Mouse (Mus musculus) cerebellum, adult 11-12 months (tissue): ENCODE measurements around the gene Atxn2.

Experiments used
- DNase-seq: peaks from one replicate; pipeline ENCODE4 v3.0.0; 2022

Atxn2 gene

DNA sequence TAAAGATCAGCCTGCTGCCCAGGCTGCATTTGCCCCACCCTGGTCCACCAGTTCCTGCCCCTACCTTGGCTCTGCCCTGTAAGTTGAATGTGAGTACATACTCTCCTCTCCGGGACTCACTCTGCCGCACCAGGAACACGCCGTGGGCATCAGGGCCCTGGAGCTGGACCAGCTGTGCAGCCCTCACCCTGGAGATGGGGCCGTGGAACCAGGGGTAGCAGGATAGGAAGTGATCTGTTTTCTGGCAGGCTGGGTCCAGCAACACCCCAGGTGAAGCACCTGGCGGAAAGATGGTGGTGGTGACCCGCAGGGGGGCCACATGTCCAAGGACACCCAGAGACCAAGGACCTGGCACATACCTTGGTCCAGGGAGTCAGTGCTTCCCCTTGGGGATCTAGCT, 107.3 kb downstream of the Atxn2 start:
- DNase-seq, result peak; percentile 46

- DNase-seq, result no peak
These were observed 107.7 kb downstream of the Atxn2 start for GRCm38 (mm10) chr5:121818862-121819261.

- no peak for DNase-seq
These were observed 108.4 kb downstream of the Atxn2 start for GRCm38 (mm10) chr5:121819559-121819958.

DNA sequence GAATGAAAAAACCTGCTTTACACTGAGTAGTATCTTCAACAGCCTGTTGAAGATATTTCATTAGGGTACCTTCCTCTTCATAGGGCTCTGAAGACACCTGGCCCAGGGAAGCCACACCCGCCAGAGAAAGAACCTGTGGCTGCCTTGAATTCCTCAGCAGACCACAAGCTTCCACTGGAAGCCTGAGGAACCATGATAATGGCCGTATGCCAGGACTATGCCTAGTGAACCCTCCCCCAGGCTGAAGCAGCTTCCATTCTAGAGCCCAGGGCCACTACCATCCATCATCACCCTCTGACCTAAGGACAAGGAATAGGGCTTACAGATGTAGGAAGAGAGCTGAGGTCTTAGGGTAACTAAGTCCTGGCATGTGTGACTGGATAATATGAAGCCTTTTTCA, 109.0 kb downstream of the Atxn2 start:
- peak; percentile 36 for DNase-seq

GRCm38 (mm10) chr5:121820657-121821056, 109.5 kb downstream of the Atxn2 start:
- no peak for DNase-seq

DNA sequence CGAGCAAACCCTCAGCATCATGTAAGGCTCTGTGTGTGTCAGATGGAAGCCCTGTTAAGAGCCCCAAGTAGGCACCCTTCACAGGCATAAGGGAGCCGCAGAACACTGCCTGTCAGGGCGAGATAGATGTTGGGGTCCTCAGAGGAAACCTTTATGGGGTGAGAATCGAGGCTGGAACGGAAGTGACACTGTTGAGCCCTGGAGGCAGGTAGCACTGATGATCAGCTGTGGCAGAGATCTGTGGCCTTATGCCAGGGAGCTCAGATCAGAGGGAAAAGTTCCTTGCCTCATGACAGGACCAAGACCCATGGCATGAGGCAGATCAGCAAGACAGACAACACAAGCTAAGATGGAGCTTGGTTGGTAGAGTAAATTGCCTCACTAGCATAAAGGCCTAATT, 110.0 kb downstream of the Atxn2 start:
- DNase-seq, result peak; percentile 42

DNA sequence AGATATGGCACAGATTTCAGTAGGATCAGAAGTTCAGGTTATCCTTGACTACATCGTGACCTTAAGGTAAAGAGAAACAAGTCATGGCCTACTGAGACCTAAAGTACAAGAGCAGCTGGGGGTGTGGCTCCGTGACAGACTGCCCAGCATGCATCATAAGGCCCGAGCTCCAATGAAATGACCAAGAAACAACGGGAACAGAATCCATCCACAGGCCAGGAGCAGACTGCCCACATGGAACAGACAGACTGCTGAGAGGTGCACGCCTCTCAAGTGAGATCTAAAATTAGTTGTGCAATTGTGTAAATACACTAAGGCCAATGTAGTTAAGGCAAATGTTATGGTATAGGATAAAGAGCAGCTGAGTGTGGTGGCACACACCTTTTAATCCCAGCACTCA, 110.4 kb downstream of the Atxn2 start:
- peak; percentile 54 for DNase-seq

DNA sequence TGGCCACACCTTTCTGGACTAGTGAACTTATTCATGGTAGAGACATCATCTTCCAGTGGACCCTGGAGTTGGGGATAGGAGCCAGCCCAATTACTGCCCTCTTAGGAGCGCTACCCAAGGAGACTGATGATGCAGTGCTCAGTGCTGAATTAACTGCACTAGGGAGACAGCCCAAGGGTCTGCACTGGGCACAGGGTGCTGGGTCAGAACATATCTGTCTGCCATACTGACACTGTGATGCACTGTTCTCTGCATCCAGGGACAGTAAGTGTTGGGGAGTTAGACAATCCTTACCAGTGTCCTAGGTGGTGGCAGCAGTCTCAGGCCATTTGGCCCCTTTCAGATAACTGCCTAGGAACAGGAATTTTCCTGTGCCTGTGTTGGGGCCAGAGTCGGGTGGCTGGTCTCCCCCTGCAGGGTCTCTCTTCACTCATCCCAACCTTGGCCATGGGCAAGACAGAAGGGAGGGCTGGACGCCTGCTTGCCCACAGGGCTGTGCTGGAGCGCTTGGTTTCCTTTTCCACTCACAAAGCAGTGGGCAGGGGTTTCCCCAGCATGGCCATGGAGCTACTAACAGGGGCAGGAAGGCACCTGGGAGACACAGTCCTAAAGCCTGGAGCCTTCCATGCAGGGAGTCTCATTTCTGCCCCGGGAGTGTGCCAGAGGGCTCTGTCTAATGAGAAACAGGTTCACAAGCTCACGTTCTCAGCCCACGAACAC, 111.8 kb downstream of the Atxn2 start:
- peak; percentile 40 for DNase-seq

GRCm38 (mm10) chr5:121823668-121824067, 112.5 kb downstream of the Atxn2 start:
- peak; percentile 30 for DNase-seq

GRCm38 (mm10) chr5:121824121-121824520, 113.0 kb downstream of the Atxn2 start:
- DNase-seq, result peak; percentile 47

DNA sequence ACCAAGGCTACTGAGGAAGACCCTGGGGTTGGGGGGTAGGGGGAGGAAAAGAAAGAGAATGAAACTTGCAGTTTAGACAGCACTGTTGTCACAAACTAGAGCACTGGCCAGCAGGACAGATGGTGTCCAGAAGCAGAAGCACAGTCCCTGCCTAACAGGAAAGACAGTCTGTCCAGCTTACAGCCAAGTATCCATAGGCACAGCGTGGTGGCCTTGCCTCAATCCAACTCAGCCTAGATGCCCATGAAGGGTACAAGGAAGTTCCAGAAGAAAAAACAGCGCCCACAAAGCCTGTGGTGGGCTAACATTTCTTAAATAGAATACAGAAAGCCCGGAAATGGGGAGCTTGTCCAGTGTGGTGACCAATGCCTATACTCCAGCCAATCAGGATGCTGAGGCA, 114.5 kb downstream of the Atxn2 start:
- DNase-seq, result peak; percentile 74

GRCm38 (mm10) chr5:121827876-121828275, 116.7 kb downstream of the Atxn2 start:
- no peak for DNase-seq

DNA sequence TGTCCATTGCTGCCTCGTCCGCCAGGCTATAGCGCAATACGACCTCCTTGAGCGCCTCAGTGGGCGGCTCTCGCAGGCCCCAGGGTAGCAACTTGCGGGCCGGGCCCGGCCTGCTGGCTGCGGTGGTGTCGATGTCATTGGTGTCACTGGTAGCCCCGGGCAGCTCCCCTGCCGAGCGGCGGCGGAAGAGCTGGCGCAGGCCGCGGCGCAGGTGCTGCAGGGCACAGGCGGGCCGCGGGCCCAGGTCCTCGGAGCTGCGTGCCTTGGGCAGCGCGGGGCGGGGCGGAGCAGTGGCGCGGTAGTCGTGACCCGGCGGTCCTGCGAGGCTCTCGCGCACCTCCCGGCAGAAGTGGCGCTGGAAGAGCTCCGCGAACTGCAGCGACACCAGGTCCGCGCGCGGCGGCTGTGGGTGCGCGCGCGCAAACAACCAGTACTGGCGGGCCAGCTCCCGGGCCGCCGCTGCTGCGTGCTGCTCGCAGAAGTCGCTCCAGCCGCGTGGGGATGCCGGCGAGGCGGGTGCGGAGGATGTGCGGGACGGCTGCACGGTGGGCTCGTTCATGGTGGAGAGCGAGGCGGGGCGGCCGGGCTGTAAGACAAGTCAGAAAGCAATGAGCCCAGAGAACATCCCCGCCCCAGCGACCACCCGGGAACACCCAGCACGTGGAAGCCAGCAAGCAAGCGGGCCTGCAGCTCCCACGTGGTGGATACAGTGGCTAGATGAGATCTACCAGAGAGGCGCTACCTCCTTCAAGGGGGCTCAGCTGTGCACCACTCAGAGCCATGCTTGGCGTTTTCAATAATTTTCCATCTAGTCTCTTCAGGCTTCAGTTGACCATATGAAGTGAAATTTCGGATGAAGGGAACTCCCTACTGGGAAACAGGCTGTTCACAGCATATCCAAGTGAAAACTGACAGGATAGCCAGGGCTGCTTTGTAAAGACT, 117.6 kb downstream of the Atxn2 start:
- DNase-seq, result peak; percentile 82

DNA sequence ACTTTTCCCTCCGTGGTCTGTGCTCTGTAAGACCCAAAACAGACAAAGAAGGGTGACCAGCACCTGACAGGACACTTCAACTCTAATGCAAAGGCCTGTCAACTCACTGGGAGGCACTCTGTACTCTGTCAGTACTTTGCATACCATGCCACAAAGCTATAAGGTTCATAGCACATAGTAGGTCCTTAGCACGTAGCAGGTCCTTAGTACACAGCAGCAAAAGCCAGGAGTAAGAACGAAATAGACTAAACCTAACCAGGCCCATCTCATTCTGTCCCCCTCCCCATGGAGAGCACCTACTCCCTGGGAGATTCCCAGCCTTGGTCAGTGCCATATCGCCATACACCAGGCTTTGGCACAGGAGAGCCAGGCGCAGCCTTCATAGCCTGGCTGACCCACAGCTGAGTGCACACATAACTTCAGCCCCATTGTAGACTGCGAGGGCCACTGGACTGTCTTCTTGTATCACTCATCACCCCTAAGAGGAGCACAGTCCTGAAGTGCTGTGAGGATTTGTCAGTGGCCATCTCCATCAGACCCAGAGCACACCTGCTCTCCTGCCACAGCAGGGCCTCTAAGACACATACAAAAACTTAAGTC, 120.0 kb downstream of the Atxn2 start:
- DNase-seq, result no peak

DNA sequence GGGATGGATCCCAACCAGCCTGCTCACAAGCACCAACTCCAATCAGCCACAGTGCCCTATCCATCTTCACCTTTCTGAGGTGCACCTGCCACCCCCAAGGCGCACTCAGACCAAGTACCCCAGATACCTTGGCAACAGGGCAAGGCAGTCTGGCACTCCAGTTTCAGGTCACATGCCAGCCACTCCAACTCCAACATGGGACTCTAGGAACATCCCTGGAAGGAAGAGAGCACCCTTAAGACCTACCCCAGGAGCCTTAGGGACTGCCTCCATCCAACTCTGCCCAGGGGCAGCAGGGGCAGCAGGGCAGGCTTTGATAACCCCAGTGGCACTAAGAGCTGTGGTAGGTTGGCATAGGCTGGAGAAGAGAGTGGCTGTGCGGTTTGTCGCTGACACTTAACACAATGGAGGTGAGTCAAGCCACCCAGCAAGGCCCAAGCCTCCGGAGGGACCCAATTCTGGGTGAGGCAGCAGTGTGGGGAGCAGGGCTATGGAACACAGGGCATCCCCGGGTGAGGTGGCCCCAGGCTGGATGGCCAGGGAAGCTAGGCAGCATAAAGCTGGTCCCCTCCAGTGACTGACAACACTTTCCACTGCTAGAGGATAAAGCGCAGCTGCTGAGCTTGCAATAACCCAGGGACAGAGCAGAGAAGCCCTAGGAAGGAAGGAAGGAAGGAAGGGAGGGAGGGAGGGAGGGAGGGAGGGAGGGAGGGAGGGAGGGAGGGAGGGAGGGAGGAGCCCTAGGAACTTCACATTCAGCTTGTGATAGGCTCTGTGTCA, 121.4 kb downstream of the Atxn2 start:
- peak; percentile 63 for DNase-seq

- peak; percentile 59 for DNase-seq
These were observed 122.0 kb downstream of the Atxn2 start for GRCm38 (mm10) chr5:121833159-121833558.

GRCm38 (mm10) chr5:121833572-121834240, 122.6 kb downstream of the Atxn2 start:
- peak; percentile 82 for DNase-seq

- peak; percentile 74 for DNase-seq
These were observed 123.1 kb downstream of the Atxn2 start for GRCm38 (mm10) chr5:121834241-121834606.

DNA sequence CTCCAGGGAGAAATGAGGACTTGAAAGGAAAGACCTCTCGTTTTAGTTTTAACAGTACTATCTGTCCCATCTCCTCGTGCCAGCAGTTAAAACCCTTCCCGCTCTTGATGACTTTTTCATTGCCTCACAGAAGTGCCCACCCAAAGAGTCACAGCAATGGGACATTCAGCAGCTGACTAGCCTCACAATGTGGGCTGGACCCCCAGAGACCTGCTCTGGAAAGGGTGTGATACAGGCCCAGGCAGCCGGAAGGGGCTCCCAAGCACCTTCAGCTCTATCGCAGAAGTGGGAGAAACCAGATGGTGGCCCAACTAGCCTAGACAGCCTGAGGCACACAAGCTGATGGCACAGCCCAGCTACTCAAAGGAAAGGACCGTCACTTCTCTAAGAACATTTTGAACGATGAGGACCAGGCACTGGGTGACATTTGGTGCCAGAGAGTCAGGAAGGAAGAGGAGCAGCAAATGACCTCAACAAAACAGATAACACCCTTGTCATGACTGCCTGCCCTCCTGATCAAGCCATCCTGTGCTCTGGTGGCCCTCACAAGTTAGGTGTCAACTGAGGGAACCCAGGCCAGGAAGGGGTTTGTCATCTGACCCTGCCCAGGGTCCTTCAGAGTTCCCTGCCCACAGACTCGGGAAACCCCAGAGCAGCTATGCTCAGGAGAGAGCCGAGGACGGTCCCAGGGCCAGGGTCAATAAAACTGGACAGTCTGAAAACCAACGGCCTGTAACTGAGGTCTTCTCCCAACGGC, 124.0 kb downstream of the Atxn2 start:
- peak; percentile 52 for DNase-seq

DNA sequence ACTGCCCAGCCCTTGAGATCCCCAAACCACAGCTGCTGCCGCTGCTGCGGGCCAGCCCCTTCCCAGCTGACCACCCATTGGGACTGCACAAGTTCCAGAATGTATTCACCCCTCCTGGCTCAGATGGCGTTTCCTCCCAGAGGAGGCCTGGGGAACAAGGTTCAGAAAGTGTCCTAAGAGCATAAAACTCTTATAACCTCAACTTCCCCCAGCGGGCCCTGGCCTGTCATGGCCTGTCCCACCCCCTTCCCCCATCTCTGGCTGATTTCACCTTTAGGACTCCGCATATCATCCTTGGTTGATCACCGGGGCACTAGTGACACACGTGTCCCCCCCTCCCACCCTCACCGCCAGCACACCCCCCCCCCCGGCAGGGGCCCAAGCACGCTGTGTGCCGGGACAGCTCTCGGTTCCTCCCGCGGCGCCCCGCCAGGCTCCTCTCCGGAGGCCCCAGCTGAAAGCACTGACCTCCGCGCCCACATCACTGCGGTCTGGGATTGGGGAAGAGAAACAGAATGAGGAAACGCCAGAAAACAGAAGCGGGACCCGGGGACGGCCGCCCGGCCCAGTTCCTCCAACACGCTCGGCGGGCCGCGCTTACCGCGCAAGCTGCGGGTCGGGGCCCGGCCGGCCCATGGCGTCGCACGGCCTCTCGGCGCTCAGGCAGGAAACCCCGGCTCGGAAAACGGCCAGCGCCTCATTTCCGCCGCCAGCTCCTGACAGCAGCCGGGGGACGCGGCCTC, 125.0 kb downstream of the Atxn2 start:
- DNase-seq, result peak; percentile 88
